Mouse (Mus musculus): ENCODE results near the gene Rgcc. TPM values are rescaled to one million over a fixed set of nuclear protein-coding genes. Genes with fewer than 3 reads are reported as not detected.

The Rgcc gene
- polyA plus RNA-seq, 1 experiment from 2014 or later: 52.8 TPM

GRCm38 (mm10) chr14:79321152-79321551, 19.7 kb upstream of the Rgcc start:
- Histone ChIP-seq H3K9ac (replicated peaks; ENCODE audit: low read length) (no peak overlapping the region), H3K4me1 (ENCODE audit: control insufficient read depth, insufficient read depth, low read length) (no peaks in the 10 kb centered on the region), H3K36me3 (replicated peaks; ENCODE audit: control insufficient read depth, insufficient read depth, low read depth, low read length) (no peaks in the 10 kb centered on the region), H3K27me3 (ENCODE audit: control insufficient read depth, insufficient read depth, low read length) (no peaks in the 10 kb centered on the region), H3K4me3 (ENCODE audit: low read depth, low read length) (no peak overlapping the region), H3K27ac (replicated peaks; ENCODE audit: low read depth, low read length) (no peak overlapping the region), H3K4me2 (ENCODE audit: low read depth, low read length) (no peak overlapping the region), H3K9me3 (replicated peaks; ENCODE audit: control insufficient read depth, low read length) (no peaks in the 10 kb centered on the region)
- WGBS: 20% methylated on average over 8 of the region's 8 CpGs
- ATAC-seq (replicated peaks; ENCODE audit: insufficient number of reproducible peaks, low FRiP score, low TSS enrichment, low read depth) (peak; percentile 81), DNase-seq (ENCODE audit: low spot score) (peak; percentile 76)

GRCm38 (mm10) chr14:79317602-79318001, 16.2 kb upstream of the Rgcc start:
- 64% methylated on average over 2 of the region's 2 CpGs for WGBS
- Histone ChIP-seq H3K4me3 (ENCODE audit: low read depth, low read length) (no peak overlapping the region), H3K4me2 (ENCODE audit: low read depth, low read length) (no peak overlapping the region), H3K36me3 (replicated peaks; ENCODE audit: control insufficient read depth, insufficient read depth, low read depth, low read length) (no peaks in the 10 kb centered on the region), H3K9ac (replicated peaks; ENCODE audit: low read length) (no peak overlapping the region), H3K4me1 (ENCODE audit: control insufficient read depth, insufficient read depth, low read length) (no peaks in the 10 kb centered on the region), H3K27me3 (ENCODE audit: control insufficient read depth, insufficient read depth, low read length) (no peaks in the 10 kb centered on the region), H3K27ac (replicated peaks; ENCODE audit: low read depth, low read length) (no peak overlapping the region), H3K9me3 (replicated peaks; ENCODE audit: control insufficient read depth, low read length) (no peaks in the 10 kb centered on the region)
- DNase-seq (ENCODE audit: low spot score) (no peak), ATAC-seq (replicated peaks; ENCODE audit: insufficient number of reproducible peaks, low FRiP score, low TSS enrichment, low read depth) (no peak)

- no peak overlapping the region for H3K27ac ChIP-seq (replicated peaks; ENCODE audit: low read depth, low read length)
- H3K27me3 ChIP-seq (ENCODE audit: control insufficient read depth, insufficient read depth, low read length): no peaks in the 10 kb centered on the region
- no peaks in the 10 kb centered on the region for H3K36me3 ChIP-seq (replicated peaks; ENCODE audit: control insufficient read depth, insufficient read depth, low read depth, low read length)
- no peak overlapping the region for H3K9ac ChIP-seq (replicated peaks; ENCODE audit: low read length)
- no peak overlapping the region for H3K4me2 ChIP-seq (ENCODE audit: low read depth, low read length)
- no peak overlapping the region for H3K4me3 ChIP-seq (ENCODE audit: low read depth, low read length)
- no peak for ATAC-seq (replicated peaks; ENCODE audit: insufficient number of reproducible peaks, low FRiP score, low TSS enrichment, low read depth)
- no peaks in the 10 kb centered on the region for H3K4me1 ChIP-seq (ENCODE audit: control insufficient read depth, insufficient read depth, low read length)
- no peak for DNase-seq (ENCODE audit: low spot score)
- WGBS: 31% methylated on average over 7 of the region's 7 CpGs
- H3K9me3 ChIP-seq (replicated peaks; ENCODE audit: control insufficient read depth, low read length): no peaks in the 10 kb centered on the region
Observed at GRCm38 (mm10) chr14:79315877-79316276, 14.4 kb upstream of the Rgcc start.

- Histone ChIP-seq H3K9ac (replicated peaks; ENCODE audit: low read length) (no peak overlapping the region), H3K4me1 (ENCODE audit: control insufficient read depth, insufficient read depth, low read length) (no peaks in the 10 kb centered on the region), H3K4me3 (ENCODE audit: low read depth, low read length) (no peak overlapping the region), H3K4me2 (ENCODE audit: low read depth, low read length) (no peak overlapping the region), H3K27ac (replicated peaks; ENCODE audit: low read depth, low read length) (no peak overlapping the region), H3K9me3 (replicated peaks; ENCODE audit: control insufficient read depth, low read length) (no peaks in the 10 kb centered on the region), H3K36me3 (replicated peaks; ENCODE audit: control insufficient read depth, insufficient read depth, low read depth, low read length) (no peaks in the 10 kb centered on the region), H3K27me3 (ENCODE audit: control insufficient read depth, insufficient read depth, low read length) (no peaks in the 10 kb centered on the region)
- no peak for ATAC-seq (replicated peaks; ENCODE audit: insufficient number of reproducible peaks, low FRiP score, low TSS enrichment, low read depth)
- no peak for DNase-seq (ENCODE audit: low spot score)
- WGBS: 84% methylated on average over 12 of the region's 12 CpGs
Observed at GRCm38 (mm10) chr14:79314245-79315010, 13.0 kb upstream of the Rgcc start.

GRCm38 (mm10) chr14:79313439-79314175, 12.2 kb upstream of the Rgcc start:
- Histone ChIP-seq H3K4me1 (ENCODE audit: control insufficient read depth, insufficient read depth, low read length) (no peaks in the 10 kb centered on the region), H3K4me2 (ENCODE audit: low read depth, low read length) (no peak overlapping the region), H3K4me3 (ENCODE audit: low read depth, low read length) (no peak overlapping the region), H3K9me3 (replicated peaks; ENCODE audit: control insufficient read depth, low read length) (no peaks in the 10 kb centered on the region), H3K9ac (replicated peaks; ENCODE audit: low read length) (no peak overlapping the region), H3K36me3 (replicated peaks; ENCODE audit: control insufficient read depth, insufficient read depth, low read depth, low read length) (no peaks in the 10 kb centered on the region), H3K27ac (replicated peaks; ENCODE audit: low read depth, low read length) (no peak overlapping the region), H3K27me3 (ENCODE audit: control insufficient read depth, insufficient read depth, low read length) (no peaks in the 10 kb centered on the region)
- DNase-seq (ENCODE audit: low spot score) (no peak), ATAC-seq (replicated peaks; ENCODE audit: insufficient number of reproducible peaks, low FRiP score, low TSS enrichment, low read depth) (no peak)
- WGBS: 73% methylated on average over 8 of the region's 8 CpGs

DNA sequence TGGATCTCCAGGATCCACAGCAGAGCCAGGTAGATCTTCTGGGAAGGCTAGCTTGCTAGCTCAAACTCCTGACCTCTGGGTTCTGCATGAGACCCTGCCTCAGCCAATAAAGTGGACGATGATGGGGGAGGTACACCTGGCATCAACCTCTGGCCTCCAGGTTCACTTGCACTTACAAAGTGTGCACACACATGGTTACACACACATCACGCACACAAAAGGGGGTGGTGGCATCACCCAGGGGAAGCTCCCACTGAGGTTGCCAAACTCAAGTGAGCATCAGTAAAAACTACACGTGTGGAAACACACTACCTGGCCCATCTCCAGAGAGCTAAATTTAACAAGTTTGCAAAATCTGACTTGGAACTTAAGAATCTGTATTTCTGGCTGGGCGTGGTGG, 11.3 kb upstream of the Rgcc start:
- Histone ChIP-seq H3K27ac (replicated peaks; ENCODE audit: low read depth, low read length) (no peak overlapping the region), H3K27me3 (ENCODE audit: control insufficient read depth, insufficient read depth, low read length) (no peaks in the 10 kb centered on the region), H3K4me1 (ENCODE audit: control insufficient read depth, insufficient read depth, low read length) (no peaks in the 10 kb centered on the region), H3K9me3 (replicated peaks; ENCODE audit: control insufficient read depth, low read length) (no peaks in the 10 kb centered on the region), H3K4me2 (ENCODE audit: low read depth, low read length) (no peak overlapping the region), H3K36me3 (replicated peaks; ENCODE audit: control insufficient read depth, insufficient read depth, low read depth, low read length) (no peaks in the 10 kb centered on the region), H3K9ac (replicated peaks; ENCODE audit: low read length) (no peak overlapping the region), H3K4me3 (ENCODE audit: low read depth, low read length) (no peak overlapping the region)
- DNase-seq (ENCODE audit: low spot score): no peak
- ATAC-seq (replicated peaks; ENCODE audit: insufficient number of reproducible peaks, low FRiP score, low TSS enrichment, low read depth): no peak
- WGBS: 77% methylated on average over 4 of the region's 4 CpGs

DNA sequence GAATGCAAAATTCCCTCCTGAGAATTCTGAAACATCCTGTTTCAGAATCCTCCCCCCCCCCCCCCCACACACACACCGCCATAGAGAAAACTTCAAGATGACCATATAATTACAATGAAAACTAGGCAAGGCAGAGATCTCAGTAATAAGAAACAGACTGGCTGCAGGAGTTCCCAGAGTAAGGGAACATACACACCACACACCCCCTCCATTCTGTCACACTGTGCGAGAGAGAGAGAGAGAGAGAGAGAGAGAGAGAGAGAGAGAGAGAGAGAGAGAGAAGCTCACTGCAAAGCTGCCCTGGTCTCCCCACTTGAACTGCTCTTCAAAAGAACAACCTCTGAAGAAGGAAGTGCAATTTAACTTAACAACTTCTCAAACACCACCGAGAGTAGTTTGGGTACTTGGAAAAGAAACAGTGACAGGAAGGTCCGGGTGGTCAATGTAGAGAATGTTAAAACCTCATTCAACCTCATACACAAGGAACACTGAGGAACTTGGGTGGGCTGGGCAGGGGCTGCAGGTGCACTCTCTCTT, 10.5 kb upstream of the Rgcc start:
- Histone ChIP-seq H3K9me3 (replicated peaks; ENCODE audit: control insufficient read depth, low read length) (no peaks in the 10 kb centered on the region), H3K27ac (replicated peaks; ENCODE audit: low read depth, low read length) (no peak overlapping the region), H3K36me3 (replicated peaks; ENCODE audit: control insufficient read depth, insufficient read depth, low read depth, low read length) (no peaks in the 10 kb centered on the region), H3K4me1 (ENCODE audit: control insufficient read depth, insufficient read depth, low read length) (no peaks in the 10 kb centered on the region), H3K27me3 (ENCODE audit: control insufficient read depth, insufficient read depth, low read length) (no peaks in the 10 kb centered on the region), H3K4me2 (ENCODE audit: low read depth, low read length) (no peak overlapping the region), H3K9ac (replicated peaks; ENCODE audit: low read length) (no peak overlapping the region), H3K4me3 (ENCODE audit: low read depth, low read length) (no peak overlapping the region)
- WGBS: 32% methylated on average over 4 of the region's 4 CpGs
- ATAC-seq (replicated peaks; ENCODE audit: insufficient number of reproducible peaks, low FRiP score, low TSS enrichment, low read depth) (no peak; the same call in 1 of the 2 replicates), DNase-seq (ENCODE audit: low spot score) (no peak)

GRCm38 (mm10) chr14:79309115-79309514, 7.7 kb upstream of the Rgcc start:
- no peak overlapping the region for H3K4me3 ChIP-seq (ENCODE audit: low read depth, low read length)
- no peak overlapping the region for H3K27ac ChIP-seq (replicated peaks; ENCODE audit: low read depth, low read length)
- 46% methylated on average over 4 of the region's 4 CpGs for WGBS
- no peaks in the 10 kb centered on the region for H3K36me3 ChIP-seq (replicated peaks; ENCODE audit: control insufficient read depth, insufficient read depth, low read depth, low read length)
- H3K9ac ChIP-seq (replicated peaks; ENCODE audit: low read length): no peak overlapping the region
- ATAC-seq (replicated peaks; ENCODE audit: insufficient number of reproducible peaks, low FRiP score, low TSS enrichment, low read depth): no peak
- no peak overlapping the region for H3K4me2 ChIP-seq (ENCODE audit: low read depth, low read length)
- no peaks in the 10 kb centered on the region for H3K9me3 ChIP-seq (replicated peaks; ENCODE audit: control insufficient read depth, low read length)
- no peaks in the 10 kb centered on the region for H3K27me3 ChIP-seq (ENCODE audit: control insufficient read depth, insufficient read depth, low read length)
- no peak for DNase-seq (ENCODE audit: low spot score)
- no peaks in the 10 kb centered on the region for H3K4me1 ChIP-seq (ENCODE audit: control insufficient read depth, insufficient read depth, low read length)

All from embryonic facial prominence, embryonic 11.5 days (tissue).